Mouse (Mus musculus): ENCODE data around the gene Enpp3. TPM values are rescaled to one million over a fixed set of nuclear protein-coding genes. Genes with fewer than 3 reads are reported as not detected.

Enpp3 gene
- total and polyA plus RNA-seq, 2 experiments from 2014 or later = 1.5 to 4.0 TPM

GRCm38 (mm10) chr10:24785345-24785744 is 57.3 kb downstream of the Enpp3 start:
- no peaks in the 10 kb centered on the region for H3K27me3 ChIP-seq (ENCODE audit: insufficient read depth, low read length)
- 89% methylated on average over 4 of the region's 4 CpGs for WGBS
- no peak for DNase-seq (ENCODE audit: low spot score)

GRCm38 (mm10) chr10:24784624-24785276 is 57.9 kb downstream of the Enpp3 start:
- ATAC-seq (no peak), DNase-seq (ENCODE audit: low spot score) (no peak)
- H3K4me3 ChIP-seq (ENCODE audit: low read length) = no peak overlapping the region
- no peaks in the 10 kb centered on the region for H3K36me3 ChIP-seq (ENCODE audit: insufficient read depth, low read length)
- no peak overlapping the region for H3K9ac ChIP-seq (replicated peaks; ENCODE audit: low read length)
- no peaks in the 10 kb centered on the region for H3K9me3 ChIP-seq (ENCODE audit: low read length)
- H3K4me2 ChIP-seq (ENCODE audit: low read depth, low read length) = no peak overlapping the region
- H3K27me3 ChIP-seq (ENCODE audit: insufficient read depth, low read length) = no peaks in the 10 kb centered on the region
- H3K4me1 ChIP-seq (ENCODE audit: insufficient read depth, low read length) = no peaks in the 10 kb centered on the region
- WGBS = 95% methylated on average over 9 of the region's 9 CpGs
- TF ChIP-seq CTCF (IDR thresholded peaks at IDR 0.05; ENCODE audit: low read depth) = no peak
- H3K27ac ChIP-seq = no peak overlapping the region

More at GRCm38 (mm10) chr10:24785345-24785744, 57.3 kb downstream of the Enpp3 start:
- no peak for TF ChIP-seq CTCF (IDR thresholded peaks at IDR 0.05; ENCODE audit: low read depth)
- no peaks in the 10 kb centered on the region for H3K9me3 ChIP-seq (ENCODE audit: low read length)
- no peak for ATAC-seq
- H3K27ac ChIP-seq = no peak overlapping the region
- no peak overlapping the region for H3K9ac ChIP-seq (replicated peaks; ENCODE audit: low read length)
- no peak overlapping the region for H3K4me2 ChIP-seq (ENCODE audit: low read depth, low read length)
- H3K4me1 ChIP-seq (ENCODE audit: insufficient read depth, low read length) = no peaks in the 10 kb centered on the region
- no peak overlapping the region for H3K4me3 ChIP-seq (ENCODE audit: low read length)
- H3K36me3 ChIP-seq (ENCODE audit: insufficient read depth, low read length) = no peaks in the 10 kb centered on the region

GRCm38 (mm10) chr10:24783946-24784345 is 58.7 kb downstream of the Enpp3 start:
- no peak overlapping the region for H3K4me2 ChIP-seq (ENCODE audit: low read depth, low read length)
- no peak overlapping the region for H3K9ac ChIP-seq (replicated peaks; ENCODE audit: low read length)
- DNase-seq (ENCODE audit: low spot score) (no peak), ATAC-seq (no peak)
- H3K4me1 ChIP-seq (ENCODE audit: insufficient read depth, low read length) = no peaks in the 10 kb centered on the region
- TF ChIP-seq CTCF (IDR thresholded peaks at IDR 0.05; ENCODE audit: low read depth) = no peak
- H3K27ac ChIP-seq = no peak overlapping the region
- H3K9me3 ChIP-seq (ENCODE audit: low read length) = no peaks in the 10 kb centered on the region
- H3K27me3 ChIP-seq (ENCODE audit: insufficient read depth, low read length) = no peaks in the 10 kb centered on the region
- WGBS = 88% methylated on average over 3 of the region's 3 CpGs
- no peaks in the 10 kb centered on the region for H3K36me3 ChIP-seq (ENCODE audit: insufficient read depth, low read length)
- no peak overlapping the region for H3K4me3 ChIP-seq (ENCODE audit: low read length)

GRCm38 (mm10) chr10:24778643-24779020 is 64.0 kb downstream of the Enpp3 start:
- H3K27me3 ChIP-seq (ENCODE audit: insufficient read depth, low read length) = no peaks in the 10 kb centered on the region
- H3K27ac ChIP-seq = no peak overlapping the region
- no peaks in the 10 kb centered on the region for H3K4me1 ChIP-seq (ENCODE audit: insufficient read depth, low read length)
- H3K36me3 ChIP-seq (ENCODE audit: insufficient read depth, low read length) = no peaks in the 10 kb centered on the region
- WGBS = 87% methylated on average over 11 of the region's 11 CpGs
- DNase-seq (ENCODE audit: low spot score) = no peak
- H3K9ac ChIP-seq (replicated peaks; ENCODE audit: low read length) = no peak overlapping the region
- H3K4me2 ChIP-seq (ENCODE audit: low read depth, low read length) = no peak overlapping the region
- H3K9me3 ChIP-seq (ENCODE audit: low read length) = no peaks in the 10 kb centered on the region
- H3K4me3 ChIP-seq (ENCODE audit: low read length) = no peak overlapping the region
- no peak for TF ChIP-seq CTCF (IDR thresholded peaks at IDR 0.05; ENCODE audit: low read depth)
- ATAC-seq = no peak

GRCm38 (mm10) chr10:24777916-24778642 is 64.5 kb downstream of the Enpp3 start:
- Histone ChIP-seq H3K9me3 (ENCODE audit: low read length) (no peaks in the 10 kb centered on the region), H3K4me1 (ENCODE audit: insufficient read depth, low read length) (no peaks in the 10 kb centered on the region), H3K27ac (no peak overlapping the region), H3K27me3 (ENCODE audit: insufficient read depth, low read length) (no peaks in the 10 kb centered on the region), H3K4me2 (ENCODE audit: low read depth, low read length) (no peak overlapping the region), H3K36me3 (ENCODE audit: insufficient read depth, low read length) (no peaks in the 10 kb centered on the region), H3K4me3 (ENCODE audit: low read length) (no peak overlapping the region), H3K9ac (replicated peaks; ENCODE audit: low read length) (no peak overlapping the region)
- ATAC-seq = no peak
- no peak for TF ChIP-seq CTCF (IDR thresholded peaks at IDR 0.05; ENCODE audit: low read depth)
- WGBS = 76% methylated on average over 14 of the region's 14 CpGs
- DNase-seq (ENCODE audit: low spot score) = no peak

GRCm38 (mm10) chr10:24769496-24769895 is 73.1 kb downstream of the Enpp3 start:
- Histone ChIP-seq H3K9ac (replicated peaks; ENCODE audit: low read length) (no peak overlapping the region), H3K27ac (no peak overlapping the region), H3K4me1 (ENCODE audit: insufficient read depth, low read length) (no peaks in the 10 kb centered on the region), H3K9me3 (ENCODE audit: low read length) (no peaks in the 10 kb centered on the region), H3K4me3 (ENCODE audit: low read length) (no peak overlapping the region), H3K4me2 (ENCODE audit: low read depth, low read length) (no peak overlapping the region), H3K36me3 (ENCODE audit: insufficient read depth, low read length) (no peaks in the 10 kb centered on the region), H3K27me3 (ENCODE audit: insufficient read depth, low read length) (no peaks in the 10 kb centered on the region)
- no peak for DNase-seq (ENCODE audit: low spot score)
- no peak for ATAC-seq
- TF ChIP-seq CTCF (IDR thresholded peaks at IDR 0.05; ENCODE audit: low read depth) = no peak
- 93% methylated on average over 7 of the region's 7 CpGs for WGBS

GRCm38 (mm10) chr10:24767695-24768094 is 74.9 kb downstream of the Enpp3 start:
- no peaks in the 10 kb centered on the region for H3K9me3 ChIP-seq (ENCODE audit: low read length)
- no peak for DNase-seq (ENCODE audit: low spot score)
- no peak for TF ChIP-seq CTCF (IDR thresholded peaks at IDR 0.05; ENCODE audit: low read depth)
- no peak overlapping the region for H3K27ac ChIP-seq
- no peak overlapping the region for H3K4me2 ChIP-seq (ENCODE audit: low read depth, low read length)
- no peaks in the 10 kb centered on the region for H3K4me1 ChIP-seq (ENCODE audit: insufficient read depth, low read length)
- H3K27me3 ChIP-seq (ENCODE audit: insufficient read depth, low read length) = no peaks in the 10 kb centered on the region
- no peaks in the 10 kb centered on the region for H3K36me3 ChIP-seq (ENCODE audit: insufficient read depth, low read length)
- no peak for ATAC-seq
- no peak overlapping the region for H3K4me3 ChIP-seq (ENCODE audit: low read length)
- H3K9ac ChIP-seq (replicated peaks; ENCODE audit: low read length) = no peak overlapping the region
- WGBS = 49% methylated on average over 11 of the region's 11 CpGs
